Mouse (Mus musculus) frontal cortex, postnatal 25 days (tissue): Measurements from ENCODE around the gene C1qtnf1.

Source experiments
- DNase-seq, 2 experiments: peaks; one replicate each; pipeline ENCODE4 v3.0.0; 2022; ENCODE audit warnings: low spot score in 2 of 2

Gene C1qtnf1

GRCm38 (mm10) chr11:118436471-118436935 lies 8.5 kb downstream of the C1qtnf1 start:
- no peak for DNase-seq

- DNase-seq = no peak
Measured at GRCm38 (mm10) chr11:118438665-118439414, 10.8 kb downstream of the C1qtnf1 start.

DNA sequence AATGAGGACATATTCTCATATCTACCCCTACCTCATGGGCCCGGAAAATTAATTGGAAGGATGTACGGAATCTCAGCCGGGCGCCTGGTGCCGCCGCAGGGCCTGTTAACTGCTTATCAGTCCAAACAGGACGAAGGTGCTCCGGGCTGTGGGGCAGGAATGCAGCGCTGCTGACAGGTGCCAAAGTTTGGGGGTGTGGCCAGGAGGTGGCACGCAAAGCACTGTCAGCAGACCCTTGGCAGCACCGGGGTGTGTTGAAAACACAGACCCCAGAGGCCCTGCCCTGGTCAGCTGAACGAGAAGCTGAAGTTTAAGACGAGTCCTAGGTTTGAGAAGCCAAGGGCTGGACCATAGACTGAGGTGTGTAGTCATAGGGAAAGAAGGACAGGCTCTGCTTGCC lies 14.7 kb downstream of the C1qtnf1 start:
- no peak for DNase-seq

DNA sequence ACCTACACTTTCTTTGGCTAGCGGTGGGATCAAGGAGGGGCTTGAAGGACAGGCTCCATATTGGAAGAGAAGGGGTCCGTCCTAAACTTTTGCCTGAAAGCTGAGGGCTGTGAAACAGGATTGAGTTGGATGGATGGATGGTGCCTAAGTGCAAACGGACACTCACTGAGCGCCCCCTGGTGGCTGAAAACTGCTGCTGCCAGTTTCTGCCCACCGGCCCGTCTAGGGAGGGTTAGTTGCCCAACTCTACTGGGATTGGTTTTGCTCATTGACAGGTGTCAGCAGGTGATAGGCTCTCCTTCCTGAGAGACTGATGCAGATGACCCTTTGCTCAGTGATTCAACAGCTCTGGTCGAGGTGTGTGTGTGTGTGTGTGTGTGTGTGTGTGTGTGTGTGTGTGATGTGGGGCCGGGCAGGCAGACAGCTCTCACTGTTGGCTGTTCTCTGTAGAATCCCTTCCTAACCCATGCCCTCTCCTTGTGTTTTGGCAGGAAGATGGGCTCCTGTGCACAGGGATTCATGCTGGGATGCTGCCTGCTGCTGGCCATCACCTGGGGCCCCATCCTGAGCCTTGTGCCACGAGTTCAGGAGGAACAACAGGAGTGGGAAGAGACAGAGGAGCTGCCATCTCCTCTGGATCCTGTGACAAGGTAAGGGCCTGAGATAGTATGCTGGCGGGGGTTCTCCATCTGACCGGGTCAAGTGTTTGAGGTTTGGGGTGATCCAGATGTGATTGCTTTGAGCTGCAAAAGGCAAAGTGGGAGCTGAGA lies 15.4 kb downstream of the C1qtnf1 start:
- peak; percentile 47 to 59 for DNase-seq

GRCm38 (mm10) chr11:118445843-118446242 lies 17.8 kb downstream of the C1qtnf1 start:
- peak; percentile 44 to 59 for DNase-seq

DNA sequence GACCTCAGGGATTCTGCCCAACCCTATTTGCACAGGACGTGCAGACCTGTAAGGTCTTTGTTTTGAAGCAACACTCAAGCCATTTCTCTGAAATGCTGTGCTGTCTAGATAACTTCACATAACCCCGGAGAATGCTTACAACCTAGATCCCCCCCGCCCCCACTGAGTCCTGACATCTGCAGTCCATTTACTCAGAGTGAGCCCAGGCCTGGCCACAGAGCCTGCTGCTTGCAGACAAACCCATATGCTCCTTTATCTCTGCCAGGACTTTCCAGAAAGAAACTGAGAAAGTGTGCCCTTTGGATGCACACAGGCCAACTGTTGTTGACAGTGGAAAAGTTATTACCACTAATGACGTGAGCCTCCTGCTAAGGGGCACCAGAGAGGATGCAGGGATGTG lies 19.3 kb downstream of the C1qtnf1 start:
- no peak for DNase-seq

- DNase-seq = no peak
Measured at GRCm38 (mm10) chr11:118448385-118448784, 20.4 kb downstream of the C1qtnf1 start.

GRCm38 (mm10) chr11:118451211-118451610 lies 23.2 kb downstream of the C1qtnf1 start:
- no peak for DNase-seq

DNA sequence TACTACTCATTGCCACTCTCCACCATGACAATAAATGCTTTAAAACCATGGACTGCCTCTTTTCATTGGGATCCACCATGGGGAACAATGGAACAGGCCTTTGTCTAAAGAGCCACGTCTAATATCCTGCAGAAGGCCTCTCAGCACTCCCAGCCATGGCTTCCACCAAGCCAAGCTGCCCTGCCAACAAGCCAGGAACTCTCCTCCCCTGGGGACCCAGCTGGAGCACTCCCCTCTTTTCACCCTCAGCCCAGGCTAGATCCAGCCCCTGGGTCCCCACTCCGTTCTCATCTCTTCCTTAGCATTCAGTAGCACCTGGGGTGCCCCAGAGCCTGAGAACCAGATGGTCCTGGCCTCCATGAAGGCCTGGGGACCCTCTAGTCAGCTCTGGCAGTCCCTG lies 25.0 kb downstream of the C1qtnf1 start:
- no peak for DNase-seq

- DNase-seq = no peak
Measured at GRCm38 (mm10) chr11:118453886-118454671, 26.1 kb downstream of the C1qtnf1 start.

GRCm38 (mm10) chr11:118455788-118456187 lies 27.8 kb downstream of the C1qtnf1 start:
- no peak for DNase-seq

DNA sequence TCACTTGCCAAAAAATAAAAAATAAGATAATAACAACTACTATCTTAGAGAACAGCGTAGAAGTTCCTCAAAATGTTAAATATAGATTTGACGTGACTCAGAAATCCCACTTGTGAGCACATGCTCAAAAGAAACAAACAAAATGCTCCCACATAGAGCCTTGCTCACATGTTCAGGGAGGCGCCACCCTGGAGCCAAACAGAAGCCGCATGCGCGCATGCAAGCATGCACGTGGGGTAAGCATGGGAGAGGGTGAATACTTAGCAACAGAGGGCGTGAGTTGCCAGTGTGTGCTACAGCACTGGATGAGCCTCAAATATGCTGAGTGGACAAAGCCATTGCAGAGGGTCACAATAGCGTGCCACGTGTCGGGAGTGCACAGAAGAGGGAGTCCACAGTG lies 28.9 kb downstream of the C1qtnf1 start:
- no peak for DNase-seq

DNA sequence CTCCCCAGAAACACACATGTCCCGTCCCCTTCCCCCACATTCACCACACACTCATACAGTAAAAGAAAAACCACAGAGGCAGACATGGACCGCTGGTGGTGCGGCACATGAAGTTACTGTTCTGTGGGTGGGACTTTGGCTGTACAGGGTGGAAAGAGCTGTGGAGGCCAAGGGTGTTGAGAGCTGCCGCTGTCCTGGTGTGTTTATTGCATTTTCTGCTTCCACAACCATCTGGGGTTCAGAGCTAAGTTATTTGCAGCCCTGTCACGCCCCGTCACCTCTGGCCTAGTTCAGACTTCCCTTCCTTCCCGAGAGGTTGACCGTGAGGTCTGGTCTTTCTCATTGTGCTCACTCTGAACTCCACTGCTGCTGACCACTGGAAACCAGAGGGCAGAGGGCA lies 31.0 kb downstream of the C1qtnf1 start:
- no peak for DNase-seq

DNA sequence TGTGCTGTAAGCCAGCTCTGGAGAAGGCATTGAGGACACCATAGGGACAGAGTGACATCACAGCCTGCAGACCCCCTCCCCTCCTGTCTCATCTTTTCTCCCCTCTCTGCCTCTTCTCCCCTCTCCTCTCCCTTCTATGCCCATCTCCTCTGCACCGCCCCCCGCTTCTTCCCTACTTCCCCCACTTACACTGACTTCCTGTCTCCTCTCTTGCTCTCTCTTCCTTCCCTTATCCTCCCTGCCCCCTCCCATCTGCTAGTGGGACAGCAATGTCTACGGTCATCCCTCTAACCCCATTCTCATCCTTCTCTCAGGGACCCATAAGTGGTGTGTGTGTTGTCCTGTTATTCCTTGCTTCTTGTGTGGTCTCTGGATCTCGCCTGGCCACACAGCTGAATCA lies 31.5 kb downstream of the C1qtnf1 start:
- DNase-seq = no peak

DNA sequence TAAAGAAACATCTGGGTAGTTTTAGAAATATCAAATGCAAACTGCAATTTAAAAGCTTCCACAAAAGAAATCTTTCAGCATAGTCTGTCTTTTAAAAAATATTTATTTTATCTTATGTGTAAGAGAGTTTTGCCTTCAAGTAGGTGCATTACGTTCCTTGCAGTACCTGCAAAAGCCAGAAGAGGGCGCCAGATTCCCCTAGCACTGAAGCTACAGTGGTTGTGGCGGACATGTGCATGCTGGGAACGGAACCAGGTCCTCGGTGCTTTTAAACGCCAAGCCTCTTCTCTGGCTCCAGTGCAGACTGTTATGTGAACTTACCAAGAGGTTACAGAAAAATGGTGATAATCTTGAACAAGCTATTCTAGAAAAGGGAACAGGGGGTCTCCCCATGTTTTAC lies 32.3 kb downstream of the C1qtnf1 start:
- DNase-seq = no peak

- DNase-seq = no peak
Measured at GRCm38 (mm10) chr11:118467441-118468035, 39.5 kb downstream of the C1qtnf1 start.

DNA sequence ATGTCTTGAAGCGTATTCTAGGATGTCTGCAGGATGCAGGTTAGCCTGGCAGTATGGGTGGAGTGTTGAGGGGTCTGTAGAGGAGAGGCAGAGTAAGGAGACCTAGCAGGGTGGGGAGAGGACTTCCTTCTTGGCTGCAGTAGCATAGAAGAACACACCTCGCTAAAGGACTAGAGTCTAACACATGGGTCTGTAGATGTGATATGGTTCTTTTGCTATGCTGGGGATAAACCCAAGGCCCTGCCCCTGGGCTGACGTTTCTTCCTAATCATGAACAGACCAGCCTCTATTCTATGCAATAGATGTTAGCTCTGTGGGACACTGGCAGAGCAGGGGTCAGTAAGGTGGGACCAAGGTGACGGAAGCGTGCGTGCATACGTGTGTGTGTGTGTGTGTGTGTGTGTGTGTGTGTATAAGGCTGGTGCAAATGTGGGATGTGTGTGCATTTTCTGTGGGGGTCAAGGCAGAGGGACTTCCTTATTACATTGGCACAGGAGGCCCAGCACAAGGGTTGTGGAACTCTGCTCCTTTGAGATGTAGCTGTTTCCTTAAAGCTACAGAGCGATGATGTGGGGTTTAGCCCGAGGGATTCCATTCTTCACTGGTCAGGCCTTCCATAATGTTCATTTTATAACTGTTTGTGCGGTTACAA lies 41.6 kb downstream of the C1qtnf1 start:
- DNase-seq = no peak

DNA sequence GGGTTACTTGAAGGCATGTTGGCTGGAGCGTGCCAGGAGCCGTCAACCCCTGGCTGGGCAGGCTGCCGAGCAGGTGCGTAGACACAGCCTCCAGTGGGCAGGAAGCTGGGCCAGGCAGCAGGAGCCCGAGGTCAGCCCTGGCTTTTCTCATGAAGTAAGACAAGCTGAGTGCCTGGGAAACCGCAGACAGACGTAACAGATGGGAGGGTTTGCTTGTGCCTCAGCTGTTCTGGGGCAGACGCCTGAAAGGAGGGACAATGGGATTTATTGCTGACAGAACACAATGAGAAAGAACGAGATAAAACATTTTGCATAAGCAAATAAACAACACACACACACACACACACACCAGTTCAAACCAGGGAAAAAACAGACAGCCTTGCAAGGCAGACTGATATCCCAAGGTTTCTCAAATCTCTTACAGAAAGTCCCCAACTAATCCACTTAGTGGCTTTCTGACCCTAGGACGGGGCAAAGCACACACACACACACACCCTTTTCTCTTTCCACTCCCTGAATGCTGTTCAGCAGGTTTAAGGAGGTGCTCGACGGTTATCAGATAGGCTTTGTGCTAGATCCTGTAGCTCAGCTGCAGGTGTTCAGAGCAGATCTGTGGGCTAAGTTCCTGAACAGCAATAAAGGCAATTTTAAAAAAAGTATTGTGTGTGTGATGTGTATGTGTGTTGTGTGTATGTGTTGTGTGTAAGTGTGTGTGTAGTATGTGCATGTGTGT lies 42.4 kb downstream of the C1qtnf1 start:
- DNase-seq = no peak

DNA sequence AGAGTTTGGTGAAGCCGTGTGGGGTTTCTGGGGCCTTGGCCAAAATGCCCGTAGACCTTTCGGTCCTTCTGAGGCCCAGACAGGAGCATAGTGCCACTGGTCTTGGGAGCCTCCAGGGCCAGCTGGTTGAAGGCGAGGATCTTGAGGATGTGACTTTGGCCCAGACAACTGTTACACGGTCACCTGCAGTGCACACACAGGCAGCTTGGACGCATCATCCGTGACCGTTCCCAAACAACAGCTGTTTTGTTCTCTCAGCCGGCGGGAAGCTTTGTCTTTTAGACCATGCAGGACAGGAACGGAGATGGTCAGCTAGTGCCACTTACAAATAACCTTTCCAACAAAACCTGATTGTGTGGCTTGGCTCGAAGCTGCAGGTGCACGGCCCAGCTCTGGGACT lies 43.7 kb downstream of the C1qtnf1 start:
- no peak for DNase-seq

DNA sequence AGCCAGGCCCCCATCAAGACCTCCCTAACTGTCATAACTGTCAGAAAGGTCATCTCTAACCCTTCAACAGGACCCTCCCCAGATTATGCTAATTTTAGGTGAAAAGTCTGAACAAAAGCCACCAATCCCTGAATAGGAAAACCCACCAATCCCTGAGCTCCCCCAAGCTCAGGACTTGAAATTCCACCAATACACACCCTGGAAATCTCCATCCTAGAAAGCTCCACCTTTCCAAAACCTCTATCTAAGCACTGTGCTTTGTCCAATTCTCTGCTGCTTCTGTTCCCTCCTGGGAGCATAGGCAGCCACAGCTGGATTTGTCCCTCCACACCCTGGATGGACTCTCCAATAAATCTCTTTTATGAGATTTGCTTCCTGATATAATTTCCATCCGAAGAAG lies 45.2 kb downstream of the C1qtnf1 start:
- no peak for DNase-seq
